Mouse (Mus musculus): ENCODE data around the gene Trim65.

- no peak for TF ChIP-seq USF1 (IDR thresholded peaks at IDR 0.05; ENCODE audit: low read depth, low read length)
- TF ChIP-seq CTCF (conservative IDR thresholded peaks at IDR 0.05 in 1 of 2, IDR thresholded peaks at IDR 0.05 in 1 of 2; ENCODE audit: low read depth in 2 of 2, low read length in 2 of 2) = no peak
- TF ChIP-seq UBTF (IDR thresholded peaks at IDR 0.05; ENCODE audit: low read depth, low read length) = no peak
- TF ChIP-seq MAFK (IDR thresholded peaks at IDR 0.05; ENCODE audit: insufficient replicate concordance, low read length) = no peak
- TF ChIP-seq POLR2A (IDR thresholded peaks at IDR 0.05; ENCODE audit: low read depth, low read length) = no peak
- TF ChIP-seq ZNF384 (IDR thresholded peaks at IDR 0.05; ENCODE audit: low read depth, low read length) = no peak
- TF ChIP-seq NRF1 (IDR thresholded peaks at IDR 0.05; ENCODE audit: low read depth, low read length) = no peak
- TF ChIP-seq KAT2A (IDR thresholded peaks at IDR 0.05; ENCODE audit: insufficient replicate concordance, low read length) = no peak
- no peak for TF ChIP-seq MAZ (IDR thresholded peaks at IDR 0.05; ENCODE audit: low read depth, low read length)
- no peak for TF ChIP-seq GABPA (IDR thresholded peaks at IDR 0.05; ENCODE audit: insufficient replicate concordance, low read depth, low read length)
- no peak for TF ChIP-seq CHD1 (IDR thresholded peaks at IDR 0.05; ENCODE audit: low read depth, low read length)
- TF ChIP-seq ZKSCAN1 (IDR thresholded peaks at IDR 0.05; ENCODE audit: borderline replicate concordance, low read depth, low read length) = no peak
- TF ChIP-seq RAD21 (IDR thresholded peaks at IDR 0.05; ENCODE audit: low read depth, low read length) = no peak
- no peak for TF ChIP-seq ELF1 (IDR thresholded peaks at IDR 0.05; ENCODE audit: low read depth, low read length)
Measured at GRCm38 (mm10) chr11:116079511-116079910, 51.4 kb downstream of the Trim65 start.
